Mouse (Mus musculus): ENCODE results near the gene Ptpn12. TPM values are rescaled to one million over a fixed set of nuclear protein-coding genes. Genes with fewer than 3 reads are reported as not detected.

The Ptpn12 gene
- polyA plus RNA-seq, 1 experiment from 2014 or later, result 15.3 TPM

Other genes starting within 250 kb of the Ptpn12 start
- gene Phtf2, start 173.8 kb downstream of the Ptpn12 start, polyA plus RNA-seq (2015; fragmentation: Nextera tagmentation; extraction: Ambion mirVana), result 31.2 and 32.9 TPM in 2 replicates
- gene Tmem60, start 173.7 kb downstream of the Ptpn12 start, polyA plus RNA-seq (2015; fragmentation: Nextera tagmentation; extraction: Ambion mirVana), result 45.3 and 47.6 TPM in 2 replicates
- gene Rsbn1l, start 99.5 kb downstream of the Ptpn12 start, polyA plus RNA-seq (2015; fragmentation: Nextera tagmentation; extraction: Ambion mirVana), result 5.6 and 6.4 TPM in 2 replicates
- 1.8 and 2.5 TPM in 2 replicates for gene Gsap, start 130.3 kb upstream of the Ptpn12 start, polyA plus RNA-seq (2015; fragmentation: Nextera tagmentation; extraction: Ambion mirVana)

Measured in heart, embryonic 15.5 days (tissue).